Mouse (Mus musculus): ENCODE results near the gene Gm17949. TPM values are rescaled to one million over a fixed set of nuclear protein-coding genes. Genes with fewer than 3 reads are reported as not detected.
"Not testable (repeated sequence)": the region's sequence is repeated elsewhere in the genome, so short reads cannot be mapped to it uniquely, and the experiment has no call there.

Gene Gm17949
- total and polyA plus RNA-seq, 2 experiments from 2014 or later = 0.45 TPM; not detected in 1

DNA sequence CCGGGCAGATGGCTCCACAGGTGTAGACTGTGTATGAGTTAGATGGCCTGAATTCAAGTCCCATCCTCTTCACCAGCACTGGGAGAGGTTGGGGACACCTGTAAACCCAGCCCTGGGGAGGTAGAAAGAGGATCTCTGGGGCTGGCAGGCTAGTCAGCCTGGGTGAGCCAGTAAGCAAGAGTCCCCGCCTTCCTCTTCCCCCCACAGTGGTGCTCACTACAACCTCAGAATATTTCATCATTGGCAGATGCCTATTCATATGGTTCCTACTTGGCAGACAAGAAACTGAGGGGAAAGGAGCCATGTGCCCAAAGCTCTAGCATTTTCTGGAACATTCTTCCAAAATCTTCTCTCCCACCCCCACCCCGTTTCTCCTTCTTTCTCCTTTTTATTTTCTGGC is 37.5 kb downstream of the Gm17949 start:
- H3K9me3 ChIP-seq (replicated peaks; ENCODE audit: control insufficient read depth, low read length) = no peaks in the 10 kb centered on the region
- no peak overlapping the region for H3K27ac ChIP-seq (ENCODE audit: low read depth)
- no peak for DNase-seq (ENCODE audit: low spot score)
- H3K4me3 ChIP-seq (ENCODE audit: low read depth, low read length) = no peak overlapping the region
- peaks cover 38% of the 10 kb centered on the region; the same call in 1 of the 2 replicates for H3K36me3 ChIP-seq (replicated peaks; ENCODE audit: control insufficient read depth, insufficient read depth, low read length)
- 92% methylated on average over 3 of the region's 3 CpGs for WGBS
- no peak overlapping the region for H3K4me2 ChIP-seq (ENCODE audit: low read depth, low read length)
- no peaks in the 10 kb centered on the region for H3K4me1 ChIP-seq (ENCODE audit: control insufficient read depth, insufficient read depth)
- no peak overlapping the region for H3K9ac ChIP-seq (replicated peaks; ENCODE audit: low read depth, low read length)
- H3K27me3 ChIP-seq (ENCODE audit: control insufficient read depth, insufficient read depth, low read length) = no peaks in the 10 kb centered on the region
- no peak for ATAC-seq (ENCODE audit: insufficient read depth, low read depth)
- TF ChIP-seq EP300 (IDR thresholded peaks at IDR 0.05; ENCODE audit: low read depth) (no peak), CTCF (IDR thresholded peaks at IDR 0.05; ENCODE audit: low read depth) (no peak)

DNA sequence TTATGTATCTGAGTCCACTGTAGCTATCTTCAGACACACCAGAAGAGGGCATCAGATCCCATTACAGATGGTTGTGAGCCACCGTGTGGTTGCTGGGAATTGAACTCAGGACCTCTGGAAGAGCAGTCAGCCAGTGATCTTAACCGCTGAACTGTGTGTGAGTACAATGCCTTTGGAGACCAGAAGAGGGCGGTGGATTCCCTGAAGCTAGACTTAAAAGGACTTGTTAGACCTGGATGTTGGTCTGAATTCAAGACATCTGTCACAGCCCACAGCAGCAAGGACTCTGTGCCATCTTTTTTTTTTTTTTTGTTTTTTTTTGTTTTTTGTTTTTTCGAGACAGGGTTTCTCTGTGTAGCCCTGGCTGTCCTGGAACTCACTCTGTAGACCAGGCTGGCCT is 40.4 kb downstream of the Gm17949 start:
- not testable (repeated sequence) for H3K4me3 ChIP-seq (ENCODE audit: low read depth, low read length); H3K4me1 ChIP-seq (ENCODE audit: control insufficient read depth, insufficient read depth); H3K9ac ChIP-seq (replicated peaks; ENCODE audit: low read depth, low read length); H3K27me3 ChIP-seq (ENCODE audit: control insufficient read depth, insufficient read depth, low read length); H3K27ac ChIP-seq (ENCODE audit: low read depth); ATAC-seq (ENCODE audit: insufficient read depth, low read depth); H3K4me2 ChIP-seq (ENCODE audit: low read depth, low read length); DNase-seq (ENCODE audit: low spot score); H3K9me3 ChIP-seq (replicated peaks; ENCODE audit: control insufficient read depth, low read length)
- 84% methylated on average over 4 of the region's 4 CpGs for WGBS
- H3K36me3 ChIP-seq (replicated peaks; ENCODE audit: control insufficient read depth, insufficient read depth, low read length) = peaks cover 34% of the 10 kb centered on the region; the same call in 1 of the 2 replicates

DNA sequence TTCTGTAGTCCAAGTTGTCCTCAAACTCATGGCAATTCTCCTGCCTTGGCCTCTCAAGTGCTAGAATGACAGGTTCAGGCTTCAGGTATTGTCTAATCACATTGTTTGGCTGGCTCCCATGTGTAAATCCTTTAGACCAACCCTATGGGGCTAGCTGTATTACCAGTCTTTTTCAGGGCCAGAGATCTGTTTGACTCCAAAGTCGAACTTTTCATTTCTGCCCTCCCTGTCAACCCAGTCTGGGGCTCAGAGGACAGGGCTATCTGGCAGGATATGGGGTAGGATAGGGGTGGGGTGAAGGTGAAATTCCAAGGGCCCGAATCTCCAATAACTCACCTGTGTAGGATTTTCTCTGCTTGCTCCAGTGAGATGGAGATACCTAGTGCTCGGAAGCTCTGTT is 45.0 kb downstream of the Gm17949 start:
- H3K36me3 ChIP-seq (replicated peaks; ENCODE audit: control insufficient read depth, insufficient read depth, low read length) = peaks cover 27% of the 10 kb centered on the region
- DNase-seq (ENCODE audit: low spot score) = no peak
- no peak overlapping the region for H3K4me2 ChIP-seq (ENCODE audit: low read depth, low read length)
- H3K9me3 ChIP-seq (replicated peaks; ENCODE audit: control insufficient read depth, low read length) = no peaks in the 10 kb centered on the region
- TF ChIP-seq CTCF (IDR thresholded peaks at IDR 0.05; ENCODE audit: low read depth) = no peak
- no peak for TF ChIP-seq EP300 (IDR thresholded peaks at IDR 0.05; ENCODE audit: low read depth)
- 78% methylated on average over 3 of the region's 3 CpGs for WGBS
- peaks cover 9% of the 10 kb centered on the region for H3K4me1 ChIP-seq (ENCODE audit: control insufficient read depth, insufficient read depth)
- H3K27me3 ChIP-seq (ENCODE audit: control insufficient read depth, insufficient read depth, low read length) = peaks cover 5% of the 10 kb centered on the region
- H3K9ac ChIP-seq (replicated peaks; ENCODE audit: low read depth, low read length) = no peak overlapping the region
- H3K27ac ChIP-seq (ENCODE audit: low read depth) = no peak overlapping the region
- ATAC-seq (ENCODE audit: insufficient read depth, low read depth) = no peak
- no peak overlapping the region for H3K4me3 ChIP-seq (ENCODE audit: low read depth, low read length)

GRCm38 (mm10) chr17:57058891-57059485 is 47.7 kb downstream of the Gm17949 start, which contains the start of gene Crb3:
Gene Crb3 (plus strand): TSS chr17:57059105.
- H3K9me3 ChIP-seq (replicated peaks; ENCODE audit: control insufficient read depth, low read length) = no peaks in the 10 kb centered on the region
- peak within 1 kb of the TSS; percentile 87 for H3K27ac ChIP-seq (ENCODE audit: low read depth)
- H3K4me1 ChIP-seq (ENCODE audit: control insufficient read depth, insufficient read depth) = peaks cover 18% of the 10 kb centered on the region
- H3K4me2 ChIP-seq (ENCODE audit: low read depth, low read length) = peak within 1 kb of the TSS; percentile 87
- no peak for TF ChIP-seq EP300 (IDR thresholded peaks at IDR 0.05; ENCODE audit: low read depth)
- TF ChIP-seq CTCF (IDR thresholded peaks at IDR 0.05; ENCODE audit: low read depth) = no peak
- peak within 1 kb of the TSS; percentile 75 for H3K9ac ChIP-seq (replicated peaks; ENCODE audit: low read depth, low read length)
- ATAC-seq (ENCODE audit: insufficient read depth, low read depth) (peak; percentile 16; the same call in 1 of the 2 replicates), DNase-seq (ENCODE audit: low spot score) (peak; percentile 18)
- peak within 1 kb of the TSS; percentile 80 for H3K4me3 ChIP-seq (ENCODE audit: low read depth, low read length)
- peaks cover 8% of the 10 kb centered on the region for H3K36me3 ChIP-seq (replicated peaks; ENCODE audit: control insufficient read depth, insufficient read depth, low read length)
- H3K27me3 ChIP-seq (ENCODE audit: control insufficient read depth, insufficient read depth, low read length) = peaks cover 29% of the 10 kb centered on the region
- WGBS = 2% methylated on average over 19 of the region's 22 CpGs

DNA sequence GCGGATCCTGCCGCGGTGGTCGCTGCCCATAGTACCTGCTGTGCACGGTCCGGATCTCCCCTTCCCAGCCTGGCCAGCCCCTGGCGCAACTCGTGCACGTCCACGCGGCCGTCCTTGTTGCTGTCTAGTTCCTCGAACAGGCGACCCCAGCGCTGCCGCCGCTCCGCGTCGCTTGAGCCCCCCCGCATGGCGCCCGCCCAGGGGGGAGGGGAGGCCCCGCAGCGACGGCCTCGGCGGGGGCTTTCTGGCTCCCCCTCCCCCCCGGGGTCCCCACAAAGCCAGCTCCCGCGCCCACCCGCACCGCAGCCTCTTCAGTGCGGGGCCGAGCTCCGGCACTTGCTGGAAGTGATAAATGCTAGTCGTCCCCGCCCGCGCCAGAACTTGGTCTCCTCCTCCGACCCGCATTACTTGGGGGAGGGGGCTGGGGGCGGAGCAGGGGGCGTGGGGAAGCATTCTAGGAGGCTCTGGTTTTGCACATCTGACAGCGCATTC is 48.3 kb downstream of the Gm17949 start, which contains the start of gene Slc25a23:
Gene Slc25a23 (minus strand): TSS at position 378 of the 492 bp plus-strand sequence.
- under 1% methylated on average over 32 of the region's 45 CpGs for WGBS
- H3K27ac ChIP-seq (ENCODE audit: low read depth) = peak within 1 kb of the TSS; percentile 87
- TF ChIP-seq CTCF (IDR thresholded peaks at IDR 0.05; ENCODE audit: low read depth) = no peak
- TF ChIP-seq EP300 (IDR thresholded peaks at IDR 0.05; ENCODE audit: low read depth) = no peak
- peak within 1 kb of the TSS; percentile 80 for H3K4me3 ChIP-seq (ENCODE audit: low read depth, low read length)
- H3K9ac ChIP-seq (replicated peaks; ENCODE audit: low read depth, low read length) = peak within 1 kb of the TSS; percentile 75
- peaks cover 29% of the 10 kb centered on the region for H3K27me3 ChIP-seq (ENCODE audit: control insufficient read depth, insufficient read depth, low read length)
- DNase-seq (ENCODE audit: low spot score) (peak; percentile 73), ATAC-seq (ENCODE audit: insufficient read depth, low read depth) (peak; percentile 71)
- peak within 1 kb of the TSS; percentile 87 for H3K4me2 ChIP-seq (ENCODE audit: low read depth, low read length)
- H3K4me1 ChIP-seq (ENCODE audit: control insufficient read depth, insufficient read depth) = peaks cover 18% of the 10 kb centered on the region
- no peaks in the 10 kb centered on the region for H3K9me3 ChIP-seq (replicated peaks; ENCODE audit: control insufficient read depth, low read length)
- H3K36me3 ChIP-seq (replicated peaks; ENCODE audit: control insufficient read depth, insufficient read depth, low read length) = peaks cover 2% of the 10 kb centered on the region

Data from heart, postnatal 0 days (tissue).